34 mouse cellular contexts compared by ENCODE assay signal in the genomic region with DNA sequence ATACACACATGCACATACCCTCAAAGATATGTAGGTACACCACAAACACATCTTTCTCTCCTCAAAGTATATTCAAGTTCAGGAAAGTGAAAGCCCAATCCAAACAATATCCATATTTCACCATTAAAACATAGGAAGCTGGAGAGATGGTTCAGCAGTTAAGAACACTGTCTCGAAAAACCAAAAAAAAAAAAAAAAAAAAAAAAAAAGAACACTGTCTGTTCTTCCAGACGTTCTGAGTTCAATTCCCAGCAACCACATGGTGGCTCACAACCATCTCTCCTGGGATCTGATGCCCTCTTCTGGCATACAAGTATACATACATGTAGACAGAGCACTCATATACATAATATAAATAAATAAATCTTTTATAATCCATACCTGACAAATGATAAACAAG. TPM values are rescaled to one million over a fixed set of nuclear protein-coding genes. Genes with fewer than 3 reads are reported as not detected.
DNase-seq lines count a peak whose midpoint lies in the region; ATAC-seq and TF ChIP-seq lines count a peak whose summit lies in the region.
"Had no signal": no experiment of that assay in that cellular context is flagged by ENCODE, and none has a peak within 500 bp of the region (broad histone marks: within the 10 kb centered on the region; RNA-seq: fewer than 3 reads in every experiment).

No protein-coding gene starts in this region.

- peak; percentile 22 for DNase-seq in CD4-positive, CD25-positive, alpha-beta regulatory T cell, adult 2 months (ENCODE audit: low read depth, low spot score)
- DNase-seq in liver, embryonic 14.5 days (ENCODE audit: low read depth in 3 of 3, low spot score in 3 of 3): no peak
- DNase-seq in liver, embryonic 11.5 days (ENCODE audit: low spot score): no peak
- DNase-seq in ES-CJ7 (ENCODE audit: low read depth, low spot score): peak; percentile 43
- peak; percentile 24 for DNase-seq in splenic B cell, adult 2 months (ENCODE audit: low read depth, low spot score)
- DNase-seq in heart, adult 18-20 months: no peak
- DNase-seq in heart, postnatal 4 days: no peak
- DNase-seq: adrenal gland, postnatal 36 days; cerebellum, adult 18-20 months; cerebellum, postnatal 10 days; gastrocnemius, postnatal 10 days; kidney, adult 9 months; kidney, postnatal 14 days; lung, postnatal 36 days; retina, postnatal 1 day; right cerebral cortex, postnatal 14 days; thymus, postnatal 25 days had no signal

- H3K27me3 ChIP-seq in liver, embryonic 14.5 days (ENCODE audit: control insufficient read depth, insufficient read depth, low read length): no peaks in the 10 kb centered on the region
- H3K27me3 ChIP-seq in liver, embryonic 11.5 days (replicated peaks; ENCODE audit: control insufficient read depth, insufficient read depth, low read length): no peaks in the 10 kb centered on the region
- no peaks in the 10 kb centered on the region for H3K27me3 ChIP-seq in splenic B cell, adult 2 months (ENCODE audit: control insufficient read depth, insufficient read depth, low read length, poor library complexity, severe bottlenecking)
- H3K27me3 ChIP-seq: forebrain, embryonic 12.5 days; heart, embryonic 15.5 days; hindbrain, embryonic 12.5 days; intestine, embryonic 15.5 days; limb, embryonic 15.5 days; liver, embryonic 15.5 days; lung, embryonic 15.5 days; midbrain, embryonic 12.5 days; neural tube, embryonic 15.5 days; Patski; stomach, embryonic 15.5 days had no signal

- ATAC-seq in CD4-positive, CD25-positive, alpha-beta regulatory T cell, adult 4 months: no peak
- no peak for ATAC-seq in liver, embryonic 14.5 days (ENCODE audit: insufficient read depth)
- no peak for ATAC-seq in liver, embryonic 11.5 days (replicated peaks; ENCODE audit: low FRiP score)
- ATAC-seq: hindbrain, postnatal 0 days; intestine, embryonic 15.5 days; Patski had no signal

- H3K9ac ChIP-seq in liver, embryonic 14.5 days (replicated peaks): no peak overlapping the region
- H3K9ac ChIP-seq in liver, embryonic 11.5 days (ENCODE audit: low read depth, low read length): no peak overlapping the region
- H3K9ac ChIP-seq: forebrain, embryonic 12.5 days; heart, embryonic 15.5 days; hindbrain, embryonic 12.5 days; intestine, embryonic 15.5 days; limb, embryonic 15.5 days; liver, embryonic 15.5 days; lung, embryonic 15.5 days; midbrain, embryonic 12.5 days; neural tube, embryonic 15.5 days; stomach, embryonic 15.5 days had no signal

- TF ChIP-seq EP300 in liver, embryonic 14.5 days (IDR thresholded peaks at IDR 0.05; ENCODE audit: low read depth): no peak

- H3K9me3 ChIP-seq in liver, embryonic 14.5 days (ENCODE audit: control insufficient read depth, low read length): no peaks in the 10 kb centered on the region
- no peaks in the 10 kb centered on the region for H3K9me3 ChIP-seq in liver, embryonic 11.5 days (ENCODE audit: control insufficient read depth, low read length)
- H3K9me3 ChIP-seq: forebrain, embryonic 12.5 days; G1E; heart, embryonic 10.5 days; heart, embryonic 15.5 days; hindbrain, embryonic 12.5 days; intestine, embryonic 15.5 days; limb, embryonic 10.5 days; limb, embryonic 15.5 days; liver, embryonic 15.5 days; lung, embryonic 15.5 days; midbrain, embryonic 12.5 days; neural tube, embryonic 15.5 days; stomach, embryonic 15.5 days had no signal

- peaks cover under 1 to 5% of the 10 kb centered on the region in 2 experiments; a peak in 3 of 4 replicates for H3K4me1 ChIP-seq in liver, embryonic 14.5 days (replicated peaks; ENCODE audit: control insufficient read depth in 2 of 2, insufficient read depth in 2 of 2, low read length in 1 of 2)
- peaks cover under 1% of the 10 kb centered on the region; the same call in 1 of the 2 replicates for H3K4me1 ChIP-seq in liver, embryonic 11.5 days (replicated peaks; ENCODE audit: control insufficient read depth, insufficient read depth, low read length)
- H3K4me1 ChIP-seq: intestine, embryonic 15.5 days; limb, embryonic 15.5 days; midbrain, embryonic 12.5 days; stomach, embryonic 15.5 days had no signal

- TF ChIP-seq CTCF in liver, embryonic 14.5 days (IDR thresholded peaks at IDR 0.05; ENCODE audit: low read depth): peak; percentile 10; the same call in 1 of the 2 replicates

- no peak overlapping the region for H3K27ac ChIP-seq in liver, embryonic 14.5 days
- no peak overlapping the region for H3K27ac ChIP-seq in liver, embryonic 11.5 days (ENCODE audit: low read depth, low read length)
- H3K27ac ChIP-seq: forebrain, embryonic 12.5 days; heart, embryonic 10.5 days; heart, embryonic 15.5 days; hindbrain, embryonic 12.5 days; hindbrain, postnatal 0 days; intestine, embryonic 15.5 days; limb, embryonic 10.5 days; limb, embryonic 15.5 days; liver, embryonic 15.5 days; lung, embryonic 15.5 days; midbrain, embryonic 12.5 days; neural tube, embryonic 15.5 days; stomach, embryonic 15.5 days had no signal

- no peak overlapping the region for H3K4me3 ChIP-seq in liver, embryonic 14.5 days (ENCODE audit: insufficient read depth in 1 of 2, low read depth in 2 of 2, low read length in 2 of 2)
- H3K4me3 ChIP-seq in liver, embryonic 11.5 days (ENCODE audit: low read depth, low read length): no peak overlapping the region
- H3K4me3 ChIP-seq: erythroblast, embryonic 14.5 days; forebrain, embryonic 12.5 days; heart, embryonic 10.5 days; heart, embryonic 15.5 days; hindbrain, embryonic 12.5 days; intestine, embryonic 15.5 days; limb, embryonic 10.5 days; limb, embryonic 15.5 days; liver, embryonic 15.5 days; lung, embryonic 15.5 days; midbrain, embryonic 12.5 days; neural tube, embryonic 15.5 days; stomach, embryonic 15.5 days had no signal

- H3K36me3 ChIP-seq in liver, embryonic 14.5 days (replicated peaks; ENCODE audit: control insufficient read depth, insufficient read depth, low read depth): no peaks in the 10 kb centered on the region
- H3K36me3 ChIP-seq in liver, embryonic 11.5 days (ENCODE audit: control insufficient read depth, insufficient read depth, low read length): no peaks in the 10 kb centered on the region; the same call in 1 of the 2 replicates
- H3K36me3 ChIP-seq in splenic B cell, adult 2 months (ENCODE audit: control insufficient read depth, insufficient read depth, low read length, poor library complexity, severe bottlenecking): no peaks in the 10 kb centered on the region
- H3K36me3 ChIP-seq: forebrain, embryonic 12.5 days; heart, embryonic 15.5 days; hindbrain, embryonic 12.5 days; intestine, embryonic 15.5 days; limb, embryonic 15.5 days; liver, embryonic 15.5 days; lung, embryonic 15.5 days; midbrain, embryonic 12.5 days; neural tube, embryonic 15.5 days; stomach, embryonic 15.5 days had no signal

- 48% methylated on average over 2 of the region's 2 CpGs for WGBS in liver, embryonic 14.5 days (ENCODE audit: insufficient replicate concordance)
- WGBS in liver, embryonic 11.5 days: 77% methylated on average over 2 of the region's 2 CpGs

- no peak overlapping the region for H3K4me2 ChIP-seq in liver, embryonic 14.5 days (ENCODE audit: low read depth)
- no peak overlapping the region for H3K4me2 ChIP-seq in liver, embryonic 11.5 days
- H3K4me2 ChIP-seq: forebrain, embryonic 12.5 days; heart, embryonic 15.5 days; hindbrain, embryonic 12.5 days; intestine, embryonic 15.5 days; limb, embryonic 15.5 days; liver, embryonic 15.5 days; lung, embryonic 15.5 days; midbrain, embryonic 12.5 days; neural tube, embryonic 15.5 days; stomach, embryonic 15.5 days had no signal

RNA-seq across cellular contexts. Expression of gene Atf2, which starts 6.4 kb away (rescaled TPM):
- polyA plus RNA-seq in CD4-positive, CD25-positive, alpha-beta regulatory T cell, adult 4 months (2017; shearing (Covaris generic)): 10 to 100 TPM; 58.6 to 77.9 TPM
- 5.9 and 8.2 TPM in 2 replicates for polyA plus RNA-seq in liver, embryonic 14.5 days (2012; rRNA removed)
- polyA plus RNA-seq in liver, embryonic 14.5 days (2014; fragmentation: Nextera tagmentation; extraction: Ambion mirVana): 13.0 and 14.6 TPM in 2 replicates
- polyA plus RNA-seq in liver, embryonic 11.5 days (2014; fragmentation: Nextera tagmentation; extraction: Ambion mirVana): 46.8 and 47.2 TPM in 2 replicates
- 10 to 100 TPM; 40.5 to 46.1 TPM for total RNA-seq in heart, adult 18-20 months (2021)
- 10 to 100 TPM; 38.1 to 38.2 TPM for total RNA-seq in heart, postnatal 4 days (2021)

RNA-seq across cellular contexts. Expression of gene Atp5g3, which starts 25.1 kb away (rescaled TPM):
- polyA plus RNA-seq in CD4-positive, CD25-positive, alpha-beta regulatory T cell, adult 4 months (2017; shearing (Covaris generic)): 100 to 1,000 TPM; 324 to 345 TPM
- polyA plus RNA-seq in liver, embryonic 14.5 days (2012; rRNA removed): 363 and 406 TPM in 2 replicates
- 732 and 769 TPM in 2 replicates for polyA plus RNA-seq in liver, embryonic 14.5 days (2014; fragmentation: Nextera tagmentation; extraction: Ambion mirVana)
- polyA plus RNA-seq in liver, embryonic 11.5 days (2014; fragmentation: Nextera tagmentation; extraction: Ambion mirVana): 1,057 and 1,087 TPM in 2 replicates
- 1,000 to 10,000 TPM; 3,414 to 3,928 TPM for total RNA-seq in heart, adult 18-20 months (2021)
- 1,000 to 10,000 TPM; 3,070 to 3,248 TPM for total RNA-seq in heart, postnatal 4 days (2021)

Comparison
In these comparisons a context has a peak if more than half of its experiments do, and no peak if none do; other contexts are left out.
1. DNase-seq: peak in CD4-positive, CD25-positive, alpha-beta regulatory T cell, adult 2 months (single experiment), ES-CJ7 (single experiment) and splenic B cell, adult 2 months (single experiment); none in liver, embryonic 14.5 days (0 of 3), liver, embryonic 11.5 days (single experiment), heart, adult 18-20 months (0 of 2) and heart, postnatal 4 days (single experiment).